Mouse (Mus musculus) layer of hippocampus, adult 11-12 months (tissue): ENCODE measurements around the gene Prkag3.

Experiments
- DNase-seq: peaks from one replicate; pipeline ENCODE4 v3.0.0; 2022; ENCODE audit warnings: low spot score

Gene Prkag3

DNA sequence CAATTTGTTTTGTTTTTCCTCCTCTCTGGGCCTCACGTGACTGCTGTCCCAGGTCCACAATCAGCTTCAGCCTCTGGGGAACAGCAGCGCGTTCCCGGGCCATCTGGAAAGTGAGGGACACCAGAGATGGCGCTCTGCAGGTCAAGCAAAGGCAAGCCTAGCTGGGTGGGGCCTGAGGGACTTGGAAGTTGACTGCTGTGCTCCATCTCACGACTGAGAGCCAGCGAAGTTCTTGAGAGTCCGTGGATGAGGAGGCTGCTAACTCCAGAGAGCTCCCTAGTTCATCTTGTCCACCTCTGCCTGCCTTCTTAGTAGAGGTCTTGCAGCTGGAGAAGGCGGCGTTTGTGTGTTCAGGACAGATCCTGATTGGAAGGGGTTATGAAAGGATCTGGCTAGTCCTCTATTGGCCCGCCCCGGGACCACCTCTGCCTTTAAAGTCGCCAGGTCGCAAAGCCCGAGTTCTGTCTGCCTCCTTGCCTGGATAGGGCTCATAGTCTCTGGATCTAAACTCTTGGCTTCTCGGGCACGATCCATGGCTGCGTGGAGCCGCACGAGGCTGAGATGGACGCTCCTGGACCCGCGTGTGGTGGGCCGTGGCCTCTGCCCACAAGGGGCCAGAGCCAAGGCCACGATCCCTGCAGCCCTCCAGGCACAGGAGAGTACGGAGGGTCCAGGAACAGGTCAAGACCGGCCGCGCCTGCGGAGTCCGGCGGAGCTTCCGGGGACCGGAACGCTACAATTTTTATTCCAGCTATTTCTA lies 35.7 kb downstream of the Prkag3 start, which contains the start of gene Cyp27a1:
Gene Cyp27a1, plus strand, starts transcription at position 476 of the 760 bp plus-strand sequence.
- DNase-seq, result peak; percentile 29

DNA sequence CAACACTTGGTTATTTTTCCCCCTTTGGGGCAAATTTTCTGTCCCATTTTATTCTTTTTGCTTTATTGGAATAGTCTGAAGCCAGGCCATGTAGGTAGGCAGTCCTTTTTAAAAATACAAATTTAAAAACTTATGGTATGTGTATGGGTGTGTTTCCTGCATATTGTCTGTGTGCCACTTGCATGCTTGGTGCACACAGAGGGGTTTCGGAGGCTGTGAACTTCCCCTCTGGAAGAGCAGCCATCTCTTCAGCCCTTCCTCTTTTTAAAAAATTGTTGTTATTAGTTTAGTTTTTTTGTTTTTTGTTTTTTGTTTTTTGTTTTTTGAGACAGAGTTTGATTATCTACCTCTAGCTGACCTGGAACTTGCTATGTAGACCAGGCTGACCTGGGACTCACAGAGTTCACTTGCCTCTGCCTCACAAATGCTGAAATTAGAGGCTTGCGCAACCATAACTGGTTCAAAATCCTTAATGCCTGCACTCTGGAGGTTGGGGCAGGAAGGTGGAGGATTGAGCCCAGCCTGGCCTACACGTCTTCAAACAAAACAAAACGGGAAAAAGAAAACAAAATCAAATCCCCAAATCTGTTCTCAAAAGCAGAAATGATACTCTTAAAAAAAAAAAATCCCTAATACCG lies 36.4 kb downstream of the Prkag3 start:
- DNase-seq, result no peak

DNA sequence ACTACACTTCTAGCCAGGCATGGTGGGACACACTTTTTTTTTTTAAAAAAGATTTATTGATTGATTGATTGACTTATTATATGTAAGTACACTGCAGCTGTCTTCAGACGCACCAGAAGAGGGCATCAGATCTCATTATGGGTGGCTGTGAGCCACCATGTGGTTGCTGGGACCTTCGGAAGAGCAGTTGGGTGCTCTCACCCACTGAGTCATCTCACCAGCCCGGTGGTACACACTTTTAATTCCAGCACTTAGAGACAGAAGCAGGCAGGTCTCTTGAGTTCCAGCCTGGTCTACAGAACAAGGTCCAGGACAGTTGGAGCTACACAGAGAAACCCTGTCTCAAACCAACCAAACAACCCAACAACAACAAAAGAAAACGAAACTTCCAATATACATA lies 37.0 kb downstream of the Prkag3 start:
- DNase-seq, result no peak

DNA sequence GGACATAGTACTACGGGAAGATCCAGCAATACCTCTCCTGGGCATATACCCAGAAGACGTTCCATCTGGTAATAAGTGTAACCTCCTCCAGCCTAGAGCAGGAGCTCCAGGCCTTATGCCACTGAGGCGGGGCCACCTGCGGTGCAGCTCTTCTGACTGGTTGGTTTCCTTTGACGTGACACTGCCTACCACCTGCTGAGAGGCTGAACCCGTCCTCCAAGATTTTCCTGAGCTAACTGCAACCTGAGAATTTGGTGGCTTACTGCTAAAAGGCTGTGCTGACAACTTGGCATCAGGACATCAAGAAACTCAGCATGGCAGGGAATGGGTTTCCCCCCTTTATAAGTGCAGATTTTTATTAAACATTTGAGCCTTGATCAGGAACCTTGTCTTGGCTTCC lies 39.5 kb downstream of the Prkag3 start:
- no peak for DNase-seq

DNA sequence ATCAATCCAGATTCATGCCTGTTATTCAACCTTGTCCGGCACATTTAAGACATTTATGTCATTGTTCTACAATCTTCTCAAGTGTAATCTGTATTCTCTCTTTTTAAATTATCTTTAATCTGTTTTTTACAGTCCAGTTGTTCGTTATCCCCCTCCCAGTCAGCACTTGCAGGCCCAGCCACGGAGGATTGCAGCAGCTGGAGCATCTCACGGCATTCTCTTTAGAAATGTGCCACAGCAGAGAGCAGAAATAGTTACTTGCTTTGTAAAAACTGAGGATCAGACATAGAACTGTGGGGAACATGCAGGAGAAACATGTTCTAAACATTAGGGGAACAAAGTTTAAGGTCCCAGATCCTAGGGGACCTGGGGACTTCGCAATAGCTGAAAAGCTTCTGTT lies 44.0 kb downstream of the Prkag3 start:
- DNase-seq, result no peak

DNA sequence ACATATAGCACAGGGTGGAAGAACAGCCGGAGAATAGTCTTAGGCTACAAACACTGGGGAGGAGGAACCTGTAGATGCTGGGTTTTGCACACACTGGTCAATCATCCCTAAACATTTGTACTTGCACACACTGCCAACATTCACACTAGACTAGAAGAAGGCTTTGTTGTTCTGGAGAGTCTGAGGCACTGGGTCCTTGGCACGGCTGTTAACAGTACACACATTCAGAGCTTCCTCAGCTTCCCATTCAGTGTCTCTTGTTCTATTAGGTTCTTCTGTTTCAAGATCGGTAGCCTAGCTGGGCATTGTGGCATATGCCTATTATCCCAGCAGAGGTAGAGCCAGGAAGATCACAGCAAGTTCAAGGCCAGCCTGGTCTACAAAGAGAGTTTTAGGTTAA lies 44.9 kb downstream of the Prkag3 start:
- peak; percentile 22 for DNase-seq

DNA sequence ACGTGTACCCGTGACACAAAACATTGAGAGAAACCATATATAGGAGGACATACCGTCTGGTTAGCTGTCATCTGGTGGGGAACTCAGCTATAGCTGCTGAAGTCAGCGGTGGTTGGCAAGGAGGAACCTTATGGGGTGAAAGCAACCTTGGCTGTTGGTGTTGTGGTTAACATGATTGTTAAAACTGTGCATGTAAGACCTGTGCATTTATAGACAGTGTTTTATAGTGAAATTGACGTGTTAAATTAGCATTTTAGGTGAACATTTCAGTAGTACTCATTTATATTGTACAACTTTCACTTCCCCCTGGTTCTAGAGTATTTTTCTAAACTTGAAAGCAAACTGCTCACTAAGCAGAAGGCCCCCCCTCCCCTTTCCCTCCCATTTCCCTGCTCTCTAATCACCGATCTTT lies 46.9 kb downstream of the Prkag3 start:
- DNase-seq, result no peak

DNA sequence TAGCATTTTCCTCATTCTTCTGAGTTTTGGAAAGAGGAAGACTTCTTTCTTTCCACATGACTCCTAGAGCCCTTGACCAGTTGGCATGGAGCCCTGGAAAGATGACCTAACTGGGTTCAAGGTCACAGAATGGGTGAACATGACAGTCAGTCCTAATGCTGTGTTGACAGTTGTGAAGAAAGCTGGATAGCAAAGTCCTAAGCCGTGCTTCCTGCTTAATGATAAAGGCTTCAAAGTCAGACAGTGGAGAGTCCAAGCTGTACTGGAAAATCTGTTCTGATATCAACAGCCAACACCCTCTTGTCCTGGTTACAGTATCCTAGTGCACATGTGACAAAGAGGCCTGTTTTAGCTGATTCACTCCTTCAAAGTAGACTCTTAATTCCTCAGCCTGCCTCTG lies 50.2 kb downstream of the Prkag3 start:
- DNase-seq, result no peak

DNA sequence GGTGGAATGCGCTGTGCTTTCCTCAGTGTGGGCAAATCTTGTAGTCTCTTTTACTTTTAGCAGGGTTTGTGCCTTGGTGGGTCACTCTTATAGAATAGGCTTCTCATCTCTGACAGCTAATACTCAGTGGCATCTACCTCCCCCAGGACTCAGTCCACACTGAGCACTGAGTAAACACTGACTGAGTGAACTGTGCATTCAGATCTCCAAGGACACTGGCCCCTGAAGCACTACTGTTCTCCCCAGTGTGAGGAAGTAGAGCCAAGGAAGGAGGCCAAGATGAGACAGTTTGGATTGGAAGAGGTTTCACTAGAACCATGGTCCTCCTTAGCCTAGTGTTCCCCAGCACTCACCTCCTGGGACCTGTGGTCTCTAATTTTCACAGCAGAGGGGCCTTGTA lies 50.7 kb downstream of the Prkag3 start:
- no peak for DNase-seq

DNA sequence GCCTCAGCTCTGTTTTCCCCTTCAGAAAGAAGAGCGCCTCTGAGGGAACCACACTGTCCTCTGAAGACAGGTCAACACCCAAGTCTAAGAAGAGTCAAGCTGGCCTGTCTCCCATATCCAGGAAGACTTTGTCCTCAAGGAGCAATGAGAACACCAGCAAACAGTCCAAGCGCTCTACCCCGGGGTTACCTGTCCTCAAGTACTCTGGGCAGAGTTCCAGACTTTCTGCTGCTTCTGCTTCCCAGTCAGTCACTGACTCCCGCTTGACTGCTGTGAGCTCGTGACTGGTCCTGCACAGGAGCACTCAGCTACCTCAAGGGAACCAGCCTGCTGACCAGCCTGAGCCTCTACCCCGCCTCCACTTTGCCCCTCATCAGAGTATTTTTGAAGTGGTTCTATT lies 51.6 kb downstream of the Prkag3 start:
- DNase-seq, result no peak

DNA sequence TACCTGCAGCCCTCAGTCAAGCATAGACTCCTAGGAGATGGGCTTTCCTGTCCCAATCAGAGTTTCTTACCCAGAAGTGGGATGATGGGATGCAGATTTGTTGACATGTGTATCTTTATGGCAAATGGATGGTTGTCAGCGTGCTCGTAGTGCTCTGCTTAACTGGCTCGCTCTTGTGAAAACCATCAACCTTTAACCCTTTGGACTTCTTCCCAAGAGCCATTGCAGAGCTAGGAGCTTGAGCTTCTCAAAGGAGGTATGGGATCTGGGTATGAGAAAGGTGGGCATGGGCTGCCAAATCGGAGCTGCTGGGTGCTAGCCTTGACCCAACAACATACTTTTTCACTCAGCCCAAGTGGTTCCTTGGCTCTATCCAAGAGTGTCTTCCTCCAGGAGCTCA lies 53.2 kb downstream of the Prkag3 start:
- no peak for DNase-seq

DNA sequence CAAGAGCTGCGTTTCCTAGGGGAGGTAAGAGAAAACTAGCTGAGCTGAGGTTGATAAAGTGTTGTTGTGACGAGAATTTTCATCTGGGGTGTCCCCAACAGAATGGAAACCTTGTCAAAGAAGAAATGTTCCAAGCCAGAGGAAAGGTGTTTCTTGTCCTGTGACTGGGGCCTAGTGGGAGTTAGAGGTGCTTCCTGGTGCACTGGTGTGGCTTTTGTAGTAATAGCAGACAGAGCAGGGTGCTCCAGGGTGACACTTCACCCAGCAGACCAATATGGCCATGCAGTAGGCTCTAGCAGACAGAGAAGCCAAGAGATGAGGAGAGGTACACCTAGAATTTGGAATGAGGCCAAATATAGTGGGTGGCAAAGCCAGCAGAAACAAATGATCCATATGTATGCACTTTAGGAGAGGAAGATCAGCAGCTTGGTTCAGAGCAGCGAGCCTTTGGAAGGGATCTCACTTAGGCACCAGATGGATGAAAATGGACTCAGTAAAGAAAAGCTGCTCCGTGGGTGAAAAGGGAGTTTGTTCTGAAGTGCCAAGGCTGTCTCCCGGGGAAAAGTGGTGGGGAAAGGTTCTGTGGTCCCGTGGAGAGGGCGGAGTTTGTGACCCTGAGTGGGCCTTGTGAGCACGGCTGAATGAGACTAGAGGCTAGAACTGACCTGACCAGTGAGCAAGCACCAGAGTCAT lies 55.0 kb downstream of the Prkag3 start:
- no peak for DNase-seq
